Mouse (Mus musculus): ENCODE measurements around the gene Stx8.

Gene Stx8

GRCm38 (mm10) chr11:68035303-68035891 lies 69.4 kb downstream of the Stx8 start:
- in situ Hi-C loops (cut with MboI, MseI): no loop called here

GRCm38 (mm10) chr11:68036133-68036959 lies 70.4 kb downstream of the Stx8 start:
- in situ Hi-C loops (cut with MboI, MseI): no loop called here

DNA sequence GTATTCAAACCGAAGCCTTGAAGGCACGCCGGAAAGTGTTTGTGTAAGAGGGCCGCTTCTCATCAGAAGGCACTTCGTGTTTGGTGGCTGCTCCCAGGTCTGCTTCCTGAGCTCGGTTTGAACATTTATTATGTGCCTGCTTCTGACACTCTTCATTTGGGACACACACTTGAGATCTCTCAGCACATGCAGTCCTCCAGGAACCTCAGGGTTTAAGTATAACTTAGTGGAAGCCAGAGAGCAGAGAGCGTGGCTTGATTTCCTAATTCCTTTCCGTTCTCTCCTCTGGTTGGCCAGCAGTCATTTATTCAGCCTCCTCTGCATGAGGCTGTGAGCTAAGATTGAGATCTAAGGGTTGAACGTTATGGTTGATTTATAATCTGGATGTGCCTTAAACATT lies 71.1 kb downstream of the Stx8 start:
- in situ Hi-C loops (cut with MboI, MseI): no loop called here

- in situ Hi-C loops (cut with MboI, MseI): no loop called here
Measured at GRCm38 (mm10) chr11:68038101-68038500, 72.1 kb downstream of the Stx8 start.

DNA sequence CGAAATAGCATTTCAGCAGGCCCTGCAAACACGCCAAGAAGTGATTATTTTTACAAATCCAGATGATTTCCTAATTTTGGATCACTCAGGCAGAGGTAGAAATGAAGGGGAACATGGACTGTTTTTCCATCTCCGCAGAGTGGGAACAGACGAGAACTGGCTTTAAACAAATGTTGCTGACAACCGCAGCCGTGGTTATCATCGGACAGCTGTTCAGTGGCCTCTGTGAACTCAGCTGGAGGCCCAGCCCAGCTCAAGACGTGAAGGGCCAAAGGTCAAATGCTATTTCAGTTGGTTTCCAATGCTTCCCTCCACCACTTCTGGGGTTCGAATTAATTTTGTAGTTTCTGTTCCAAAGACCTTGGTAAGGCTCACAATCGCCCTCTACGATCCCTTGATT lies 78.2 kb downstream of the Stx8 start:
- in situ Hi-C loops (cut with MboI, MseI): no loop called here

- in situ Hi-C loops (cut with MboI, MseI): no loop called here
Measured at GRCm38 (mm10) chr11:68046916-68047315, 80.9 kb downstream of the Stx8 start.

DNA sequence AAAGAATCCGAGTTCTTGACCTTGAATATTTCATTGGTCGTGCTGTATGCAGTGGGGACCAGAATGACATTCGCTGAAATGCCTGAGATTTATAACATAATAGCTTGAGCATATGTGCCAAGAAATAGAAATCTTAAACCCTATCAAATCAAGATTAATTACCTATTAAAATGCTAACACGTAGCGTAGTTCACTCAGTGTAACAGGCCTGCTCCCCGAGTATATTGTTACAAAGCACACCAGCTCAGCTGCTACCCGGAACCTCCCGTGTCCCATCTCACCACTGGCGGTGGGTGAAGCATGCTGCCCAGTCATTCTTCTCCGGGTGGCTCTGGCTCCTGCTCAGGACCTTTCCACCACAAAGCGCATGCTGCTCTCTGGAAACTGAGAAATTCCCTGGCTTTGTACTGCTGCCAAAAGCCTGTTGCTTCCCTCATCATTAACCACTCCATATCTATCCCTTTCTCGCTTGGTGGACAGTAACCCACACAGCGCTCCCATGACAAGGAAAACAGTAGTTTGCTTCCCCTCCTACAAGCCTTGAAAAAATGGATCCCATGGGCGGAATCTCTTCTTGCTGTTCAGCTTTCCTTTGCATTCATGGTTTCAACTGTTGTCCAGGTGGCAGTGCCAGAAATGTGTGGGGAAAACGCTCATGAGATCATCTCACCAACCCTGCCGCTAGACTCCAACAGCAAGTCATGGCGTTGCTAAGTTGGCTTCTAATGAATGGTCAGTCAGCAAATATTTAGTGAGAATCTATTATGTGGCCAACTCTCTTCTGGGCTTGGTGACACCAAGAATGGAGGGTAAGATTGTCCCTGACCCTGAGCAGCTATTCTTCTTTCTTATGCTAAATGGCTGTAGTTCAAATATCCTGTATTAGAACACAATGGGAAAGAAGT lies 83.5 kb downstream of the Stx8 start:
- in situ Hi-C loops (cut with MboI, MseI): no loop called here

DNA sequence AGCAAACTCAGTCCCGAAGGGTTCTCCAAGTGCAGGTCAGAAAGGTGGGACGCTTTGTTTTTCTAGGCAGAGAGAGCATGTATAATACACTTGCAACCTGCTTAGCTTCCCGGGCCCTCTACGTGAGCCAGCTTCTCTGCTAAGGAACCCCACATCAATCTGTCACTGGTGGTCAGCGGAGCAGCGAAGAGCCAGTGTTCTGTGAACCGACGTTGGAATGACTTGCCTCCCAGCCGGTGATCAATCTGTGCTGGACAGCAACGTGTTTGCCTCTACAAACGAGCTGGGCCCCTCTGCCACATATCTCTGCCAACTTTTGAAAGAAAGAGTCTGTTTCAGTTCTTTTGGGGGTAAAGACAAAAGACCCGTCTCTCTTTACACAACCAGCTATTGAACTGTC lies 84.7 kb downstream of the Stx8 start:
- in situ Hi-C loops (cut with MboI, MseI): no loop called here

DNA sequence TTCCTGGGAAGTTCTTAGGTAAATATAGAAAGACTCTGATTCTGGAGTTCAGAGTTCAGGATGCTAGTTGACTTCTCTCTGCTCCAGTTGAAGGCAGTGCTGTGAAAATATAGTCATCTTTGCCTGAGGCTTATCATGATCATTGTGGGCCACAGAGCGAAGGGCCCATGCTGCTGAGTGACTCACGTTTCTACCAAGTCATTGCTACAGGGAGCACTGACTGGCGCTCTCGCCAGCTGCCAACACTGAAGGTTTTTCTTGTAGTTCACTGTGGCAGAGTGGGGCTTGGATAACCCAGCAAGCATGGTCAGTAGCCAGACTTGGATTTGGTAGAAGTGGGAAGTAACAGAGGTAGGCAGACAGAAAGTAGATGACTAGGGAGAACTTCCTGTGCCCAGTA lies 85.3 kb downstream of the Stx8 start:
- in situ Hi-C loops (cut with MboI, MseI): no loop called here

DNA sequence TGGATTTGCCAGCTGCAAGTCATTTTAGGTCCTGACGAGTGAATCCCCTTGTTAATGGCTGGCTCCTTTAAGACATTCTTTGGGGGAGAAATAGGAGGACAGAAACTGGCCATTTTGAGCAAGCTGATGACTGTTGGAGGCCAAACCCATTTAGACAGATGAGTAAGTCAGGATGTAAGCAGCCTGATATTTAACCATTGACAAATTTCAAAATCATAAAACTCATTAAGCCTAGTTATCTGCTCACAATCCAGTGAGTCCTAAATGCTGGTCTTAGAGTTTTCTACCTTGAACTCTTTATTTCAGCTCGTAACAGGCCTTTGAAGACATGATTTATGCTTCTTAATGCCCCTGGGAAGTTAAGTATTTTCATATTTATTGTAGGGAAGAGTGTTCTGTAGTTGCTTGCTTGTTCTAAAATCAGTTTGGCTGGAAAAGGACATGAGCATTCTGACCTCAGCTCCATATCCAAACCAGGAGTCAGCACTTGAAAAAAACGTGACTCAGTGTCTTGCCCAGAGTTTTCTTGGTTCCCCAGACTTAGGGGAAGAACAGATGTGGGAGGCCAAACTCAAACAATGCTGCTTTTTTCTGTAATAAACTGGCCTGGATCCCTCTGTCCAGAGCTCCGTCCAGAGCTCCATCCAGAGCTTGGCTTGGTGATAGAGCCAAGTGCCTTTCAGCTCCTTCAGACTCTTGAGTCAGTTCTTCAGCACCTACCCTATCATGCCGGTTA lies 92.6 kb downstream of the Stx8 start:
- in situ Hi-C loops (cut with MboI, MseI): no loop called here

- in situ Hi-C loops (cut with MboI, MseI): no loop called here
Measured at GRCm38 (mm10) chr11:68060651-68061050, 94.7 kb downstream of the Stx8 start.

DNA sequence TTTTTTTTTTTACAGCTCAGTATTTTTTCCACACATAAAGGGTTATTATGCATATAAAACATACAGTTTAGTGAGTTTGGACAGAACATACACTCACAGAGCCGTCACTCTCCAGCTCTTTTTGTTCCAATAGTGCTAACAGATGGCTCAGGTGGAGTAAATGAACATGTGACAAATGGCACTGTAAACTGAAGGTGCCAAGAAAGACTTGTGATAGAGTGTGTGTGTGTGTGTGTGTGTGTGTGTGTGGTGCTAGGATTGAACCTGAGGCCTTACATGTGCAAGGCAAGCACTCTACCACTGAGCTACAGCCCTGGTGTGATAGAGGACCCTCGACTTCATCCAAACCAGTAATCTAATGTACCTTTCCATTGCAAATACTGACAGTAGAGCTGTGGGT lies 96.1 kb downstream of the Stx8 start:
- in situ Hi-C loops (cut with MboI, MseI): no loop called here

- in situ Hi-C loops (cut with MboI, MseI): no loop called here
Measured at GRCm38 (mm10) chr11:68067806-68068205, 101.8 kb downstream of the Stx8 start.

DNA sequence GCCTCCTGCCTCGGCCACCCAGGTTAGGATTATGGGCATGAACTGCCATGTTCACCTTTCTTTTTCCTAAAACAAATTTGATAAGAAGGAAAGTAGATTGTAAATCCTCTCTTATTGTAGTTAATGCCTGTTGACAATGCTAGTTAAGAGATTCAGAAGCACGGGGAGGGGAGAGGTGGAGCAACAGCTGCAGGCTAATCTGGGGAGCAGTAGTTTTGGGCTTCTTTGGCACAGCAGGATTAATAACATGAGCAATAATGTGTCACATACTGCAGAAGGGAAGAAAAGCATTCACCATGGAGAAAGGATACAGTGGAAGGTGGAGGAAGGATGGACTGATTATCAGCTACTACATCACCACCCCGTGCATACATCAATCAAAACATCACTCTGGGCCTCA lies 104.1 kb downstream of the Stx8 start:
- in situ Hi-C loops (cut with MboI, MseI): no loop called here

GRCm38 (mm10) chr11:68071836-68072235 lies 105.8 kb downstream of the Stx8 start:
- in situ Hi-C loops (cut with MboI, MseI): no loop called here

DNA sequence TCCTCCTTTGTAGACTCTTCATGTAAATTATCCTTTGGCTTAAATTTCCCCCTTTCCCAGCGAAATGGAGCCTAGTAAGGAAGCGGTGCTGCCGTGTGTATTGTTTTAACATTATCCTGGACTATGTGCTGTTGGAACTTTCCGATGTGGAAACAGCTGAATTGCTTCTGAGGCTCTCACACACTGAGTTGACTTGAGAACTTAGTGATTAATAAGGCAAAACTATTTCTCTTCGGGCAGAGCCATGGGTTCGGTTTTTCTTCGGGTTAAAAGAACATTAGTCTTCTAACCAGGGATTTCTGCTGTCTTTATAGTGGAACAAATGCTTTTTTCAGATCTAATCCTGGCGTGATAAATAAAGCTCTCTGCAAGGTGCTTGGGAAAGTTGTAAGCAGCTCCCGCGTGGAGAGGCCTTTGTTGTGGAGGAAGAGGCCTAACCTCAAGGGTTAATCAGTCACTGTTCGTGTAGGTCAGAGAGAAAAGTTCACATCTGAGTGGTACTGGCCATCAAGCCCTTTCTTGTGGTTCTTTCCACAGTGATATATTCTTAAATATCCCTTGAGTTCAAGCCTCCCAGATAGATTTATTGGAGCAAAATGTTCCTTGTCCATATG lies 106.7 kb downstream of the Stx8 start:
- in situ Hi-C loops (cut with MboI, MseI): no loop called here

GRCm38 (mm10) chr11:68074686-68075085 lies 108.7 kb downstream of the Stx8 start:
- in situ Hi-C loops (cut with MboI, MseI): no loop called here

DNA sequence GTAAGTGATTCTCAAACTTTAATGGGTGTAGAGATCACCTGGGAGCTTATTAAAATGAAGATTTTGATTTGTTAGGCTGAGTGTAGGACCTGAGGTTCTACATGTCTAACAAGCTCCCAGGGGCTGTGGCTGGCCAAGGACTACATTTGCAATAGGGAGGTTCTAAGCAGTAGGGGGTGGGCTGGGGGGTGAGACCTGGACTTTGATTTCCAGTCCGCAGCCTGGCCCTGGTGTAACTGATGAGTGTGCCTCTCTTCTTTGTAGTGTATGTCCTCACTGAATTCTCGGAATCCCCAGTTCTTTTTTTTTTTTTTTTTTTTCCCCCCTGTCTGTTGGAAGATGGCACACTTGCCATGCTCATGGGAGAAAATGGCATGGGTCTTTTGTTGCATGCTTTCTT lies 109.3 kb downstream of the Stx8 start:
- in situ Hi-C loops (cut with MboI, MseI): no loop called here

- in situ Hi-C loops (cut with MboI, MseI): no loop called here
Measured at GRCm38 (mm10) chr11:68079756-68080155, 113.8 kb downstream of the Stx8 start.

DNA sequence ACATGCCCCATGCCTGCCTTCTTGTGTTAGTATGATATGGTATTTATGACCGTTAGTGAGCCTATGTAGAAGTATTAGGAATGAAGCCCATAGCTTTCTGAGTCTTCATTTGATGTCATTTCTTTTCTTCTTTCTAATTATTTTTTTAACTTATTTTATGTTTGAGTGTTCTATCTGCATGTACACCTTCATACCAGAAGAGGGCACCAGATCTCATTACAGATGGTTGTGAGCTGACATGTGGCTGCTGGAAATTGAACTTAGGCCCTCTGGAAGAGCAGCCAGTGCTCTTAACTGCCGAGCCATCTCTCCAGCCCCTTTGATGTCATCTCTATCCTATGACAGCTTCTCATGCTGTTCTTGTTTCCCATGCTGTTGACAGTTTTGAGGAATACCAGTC lies 115.0 kb downstream of the Stx8 start:
- in situ Hi-C loops (cut with MboI, MseI): no loop called here

DNA sequence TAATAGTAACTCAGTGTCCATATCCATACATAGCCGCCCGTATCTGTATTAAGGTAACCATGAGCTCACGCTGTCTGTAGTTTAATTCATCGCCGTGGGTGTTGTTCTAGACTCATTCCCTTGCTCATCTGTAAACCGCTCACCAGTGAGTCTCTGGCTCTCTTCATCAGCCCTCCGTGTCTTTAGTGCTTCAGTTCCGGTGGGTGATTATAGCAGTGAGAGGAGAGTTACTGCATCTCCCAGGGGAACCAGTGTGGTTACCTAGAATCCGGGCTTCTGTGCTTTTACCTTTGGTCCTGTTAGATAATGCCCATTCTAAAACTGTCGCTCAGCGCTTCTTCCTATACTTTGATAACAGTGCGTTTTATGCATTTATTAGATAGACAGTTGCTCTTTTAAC lies 116.8 kb downstream of the Stx8 start:
- in situ Hi-C loops (cut with MboI, MseI): no loop called here
